Mouse (Mus musculus): Measurements from ENCODE around the gene Dnaja4.

DNA sequence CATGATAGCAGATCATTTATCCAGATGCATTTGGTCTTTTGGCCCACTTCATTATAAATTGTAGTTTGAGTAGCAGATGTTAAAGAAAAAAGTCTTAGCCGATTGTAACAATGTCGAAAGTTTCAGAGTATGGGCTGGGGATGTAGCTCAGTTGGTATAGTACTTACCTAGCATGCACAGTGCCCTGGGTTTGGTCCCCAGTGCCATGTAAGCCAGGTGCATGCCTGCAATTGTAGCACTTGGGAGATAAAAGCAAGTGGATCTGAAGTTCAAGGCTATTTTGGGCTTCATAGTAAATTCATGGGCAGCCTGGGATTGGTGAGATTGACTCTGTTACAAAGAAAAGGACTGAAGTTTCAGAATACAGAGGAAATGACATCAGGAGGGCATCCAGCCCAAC lies 3.9 kb downstream of the Dnaja4 start:
- TF ChIP-seq CTCF (IDR thresholded peaks at IDR 0.05; ENCODE audit: control insufficient read depth, insufficient read depth, insufficient replicate concordance, low read depth, low read length) (no peak), POLR2A (IDR thresholded peaks at IDR 0.05; ENCODE audit: control insufficient read depth, low read depth, low read length) (no peak)
